Mouse (Mus musculus): ENCODE data around the gene Hspb8. TPM values are rescaled to one million over a fixed set of nuclear protein-coding genes. Genes with fewer than 3 reads are reported as not detected.
"Not testable (repeated sequence)": the region's sequence is repeated elsewhere in the genome, so short reads cannot be mapped to it uniquely, and the experiment has no call there.

Gene Hspb8
- polyA plus RNA-seq, 1 experiment from 2014 or later = 8.9 TPM

DNA sequence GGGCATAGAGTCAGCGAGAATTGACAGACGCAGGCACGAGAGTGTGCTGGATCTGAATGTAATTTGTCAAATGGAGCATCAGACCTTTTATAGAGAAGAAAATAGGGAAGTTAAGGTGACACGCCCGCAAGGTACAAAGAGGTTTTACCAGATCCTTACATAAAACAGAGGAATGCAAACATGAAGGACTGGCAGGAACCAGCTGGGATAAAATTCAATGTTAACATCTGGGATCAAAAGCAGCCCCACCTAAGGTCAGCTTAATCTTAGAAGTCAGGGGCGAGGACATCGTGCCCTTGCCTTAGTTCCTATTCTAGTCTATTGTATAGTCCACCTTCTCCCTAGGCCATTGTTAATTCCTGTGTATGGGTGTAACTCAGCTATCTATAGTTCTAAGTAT is 40.0 kb downstream of the Hspb8 start:
- peaks cover 11% of the 10 kb centered on the region for H3K4me1 ChIP-seq
- not testable (repeated sequence) for ATAC-seq (ENCODE audit: low FRiP score); H3K9ac ChIP-seq (replicated peaks); H3K4me3 ChIP-seq (replicated peaks); H3K36me3 ChIP-seq; H3K9me3 ChIP-seq (replicated peaks); H3K27me3 ChIP-seq (replicated peaks); H3K27ac ChIP-seq (replicated peaks); H3K4me2 ChIP-seq
- 92% methylated on average over 7 of the region's 7 CpGs for WGBS

DNA sequence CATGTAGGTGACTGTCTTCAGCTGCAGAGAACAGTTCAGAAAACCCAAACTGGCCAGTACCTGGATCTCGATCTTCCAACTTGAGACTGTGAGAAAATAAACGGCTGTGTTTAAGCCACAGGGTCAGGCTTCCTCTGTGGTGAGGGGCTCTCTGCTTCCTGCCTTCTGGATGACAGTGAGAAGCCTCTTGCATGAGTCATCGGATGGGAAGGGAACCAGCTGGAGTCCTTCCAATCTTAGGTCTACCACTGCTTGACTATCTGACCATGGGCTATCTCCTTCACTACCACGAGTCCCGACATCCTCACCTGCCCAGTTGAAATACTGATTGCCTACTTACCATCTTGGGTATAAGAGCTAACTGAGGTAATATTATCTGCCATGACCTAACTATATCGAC is 40.9 kb downstream of the Hspb8 start:
- Histone ChIP-seq H3K27ac (replicated peaks) (no peak overlapping the region), H3K36me3 (no peaks in the 10 kb centered on the region), H3K4me2 (no peak overlapping the region), H3K27me3 (replicated peaks) (no peaks in the 10 kb centered on the region), H3K4me1 (peaks cover 11% of the 10 kb centered on the region), H3K9me3 (replicated peaks) (no peaks in the 10 kb centered on the region), H3K9ac (replicated peaks) (no peak overlapping the region), H3K4me3 (replicated peaks) (no peak overlapping the region)
- WGBS = 86% methylated on average over 6 of the region's 6 CpGs
- no peak for ATAC-seq (ENCODE audit: low FRiP score)

DNA sequence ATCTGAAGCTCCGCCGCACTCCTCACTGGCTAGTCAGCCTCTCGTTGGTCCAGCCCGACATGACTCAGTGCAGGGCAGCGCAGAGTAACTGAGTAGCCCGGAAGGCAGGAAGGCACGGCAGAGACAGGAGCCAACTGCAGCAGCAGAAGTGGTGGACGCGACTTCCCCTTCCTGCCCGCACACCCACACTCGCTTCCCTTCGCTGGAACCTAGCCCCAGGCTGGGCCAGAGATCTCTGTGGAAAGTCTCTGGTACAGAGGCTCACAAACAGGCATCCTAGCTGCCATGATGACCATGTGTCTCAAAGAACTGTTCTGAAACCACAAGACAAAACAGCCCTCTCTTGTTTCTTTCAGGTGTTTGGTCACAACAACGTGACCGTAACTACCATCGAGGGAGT is 41.4 kb downstream of the Hspb8 start:
- H3K9me3 ChIP-seq (replicated peaks) = no peaks in the 10 kb centered on the region
- WGBS = 82% methylated on average over 15 of the region's 15 CpGs
- ATAC-seq (ENCODE audit: low FRiP score) = no peak

GRCm38 (mm10) chr5:116380384-116380783 is 42.3 kb downstream of the Hspb8 start:
- H3K9ac ChIP-seq (replicated peaks) = no peak overlapping the region
- no peak overlapping the region for H3K4me2 ChIP-seq
- H3K27ac ChIP-seq (replicated peaks) = peak overlapping the region; percentile 58; the same call in 1 of the 2 replicates
- no peaks in the 10 kb centered on the region for H3K9me3 ChIP-seq (replicated peaks)
- no peak for ATAC-seq (ENCODE audit: low FRiP score)
- peaks cover 11% of the 10 kb centered on the region for H3K4me1 ChIP-seq
- WGBS = 79% methylated on average over 7 of the region's 7 CpGs
- H3K4me3 ChIP-seq (replicated peaks) = no peak overlapping the region
- H3K36me3 ChIP-seq = no peaks in the 10 kb centered on the region
- no peaks in the 10 kb centered on the region for H3K27me3 ChIP-seq (replicated peaks)

More for the DNA sequence above, 41.4 kb downstream of the Hspb8 start:
- Histone ChIP-seq H3K4me2 (no peak overlapping the region), H3K36me3 (no peaks in the 10 kb centered on the region), H3K9ac (replicated peaks) (no peak overlapping the region), H3K4me1 (peaks cover 11% of the 10 kb centered on the region), H3K4me3 (replicated peaks) (no peak overlapping the region), H3K27ac (replicated peaks) (no peak overlapping the region), H3K27me3 (replicated peaks) (no peaks in the 10 kb centered on the region)

GRCm38 (mm10) chr5:116378872-116379271 is 43.8 kb downstream of the Hspb8 start:
- H3K27me3 ChIP-seq (replicated peaks) = no peaks in the 10 kb centered on the region
- no peak overlapping the region for H3K4me2 ChIP-seq
- no peak overlapping the region for H3K9ac ChIP-seq (replicated peaks)
- no peak for ATAC-seq (ENCODE audit: low FRiP score)
- H3K36me3 ChIP-seq = no peaks in the 10 kb centered on the region
- H3K4me1 ChIP-seq = peaks cover 11% of the 10 kb centered on the region
- WGBS = 64% methylated on average over 5 of the region's 5 CpGs
- 0 out of 2 replicates have a peak overlapping the region, but pooled peaks have one; percentile 45 for H3K27ac ChIP-seq (replicated peaks)
- no peak overlapping the region for H3K4me3 ChIP-seq (replicated peaks)
- no peaks in the 10 kb centered on the region for H3K9me3 ChIP-seq (replicated peaks)

DNA sequence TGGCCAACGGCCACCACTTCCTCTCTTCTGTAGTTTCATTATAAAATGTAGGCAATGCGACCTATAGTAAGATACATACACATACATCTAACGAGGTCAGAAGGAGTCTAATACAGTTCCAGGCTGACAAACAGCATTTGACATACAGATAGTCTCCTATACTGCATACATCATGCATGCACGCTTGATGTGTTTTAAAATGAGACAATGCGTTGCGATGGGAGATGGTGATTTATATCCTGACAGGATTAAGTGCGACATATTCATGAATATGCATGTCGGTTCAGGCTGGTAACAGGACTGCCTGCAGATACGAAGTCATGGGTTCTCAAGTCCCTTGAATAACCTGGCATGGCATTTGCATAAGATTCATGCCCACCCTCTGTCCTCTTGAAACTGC is 54.7 kb downstream of the Hspb8 start:
- no peak; the same call in 1 of the 2 replicates for ATAC-seq (ENCODE audit: low FRiP score)
- H3K9ac ChIP-seq (replicated peaks) = no peak overlapping the region
- H3K27ac ChIP-seq (replicated peaks) = peak overlapping the region; percentile 7; the same call in 1 of the 2 replicates
- peaks cover 13% of the 10 kb centered on the region for H3K4me1 ChIP-seq
- H3K9me3 ChIP-seq (replicated peaks) = no peaks in the 10 kb centered on the region
- WGBS = 29% methylated on average over 9 of the region's 9 CpGs
- H3K27me3 ChIP-seq (replicated peaks) = no peaks in the 10 kb centered on the region
- H3K4me3 ChIP-seq (replicated peaks) = no peak overlapping the region
- H3K36me3 ChIP-seq = no peaks in the 10 kb centered on the region
- no peak overlapping the region for H3K4me2 ChIP-seq

DNA sequence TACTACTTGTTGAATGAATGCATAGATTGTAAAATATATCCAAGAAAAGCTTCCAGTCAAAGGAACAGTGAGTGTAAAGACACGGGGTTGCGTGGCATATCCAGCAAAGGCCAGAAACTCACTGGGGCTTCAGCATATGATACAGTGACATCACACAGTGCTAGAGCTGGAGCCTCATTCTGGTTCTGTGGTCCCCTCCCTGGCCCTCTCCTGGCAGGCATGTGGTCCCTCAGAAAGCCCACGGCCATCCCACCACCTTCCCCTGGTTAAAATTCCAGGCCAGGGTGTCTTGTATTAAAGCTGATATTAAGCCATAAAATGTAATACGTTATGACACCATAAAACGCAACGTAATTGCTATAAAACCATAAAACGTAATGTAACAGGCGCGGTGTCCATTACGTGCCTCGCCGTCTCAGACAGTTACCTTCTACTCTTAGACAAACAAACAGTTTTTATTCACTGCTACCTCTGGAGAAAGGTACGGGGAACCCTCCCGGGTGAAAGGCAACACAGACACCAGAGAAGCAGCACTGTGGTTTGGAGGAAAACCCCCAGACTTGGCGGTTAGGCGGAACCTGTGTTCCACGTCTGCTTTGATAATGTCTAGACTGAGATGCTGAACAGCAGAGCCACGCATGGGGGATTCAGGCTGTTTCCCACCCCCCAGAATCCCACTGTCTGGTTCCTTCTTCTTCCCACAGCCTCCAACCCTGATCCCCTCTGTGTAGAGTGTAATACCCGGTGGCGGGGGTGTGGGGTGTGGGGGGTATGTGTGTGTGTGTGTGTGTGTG is 55.6 kb downstream of the Hspb8 start:
- peak overlapping the region; percentile 7; the same call in 1 of the 2 replicates for H3K27ac ChIP-seq (replicated peaks)
- H3K4me2 ChIP-seq = no peak overlapping the region
- H3K4me3 ChIP-seq (replicated peaks) = no peak overlapping the region
- WGBS = 35% methylated on average over 20 of the region's 20 CpGs
- peaks cover 13% of the 10 kb centered on the region for H3K4me1 ChIP-seq
- H3K9ac ChIP-seq (replicated peaks) = no peak overlapping the region
- H3K27me3 ChIP-seq (replicated peaks) = no peaks in the 10 kb centered on the region
- ATAC-seq (ENCODE audit: low FRiP score) = peak; percentile 41; the same call in 1 of the 2 replicates
- H3K9me3 ChIP-seq (replicated peaks) = no peaks in the 10 kb centered on the region
- H3K36me3 ChIP-seq = no peaks in the 10 kb centered on the region

DNA sequence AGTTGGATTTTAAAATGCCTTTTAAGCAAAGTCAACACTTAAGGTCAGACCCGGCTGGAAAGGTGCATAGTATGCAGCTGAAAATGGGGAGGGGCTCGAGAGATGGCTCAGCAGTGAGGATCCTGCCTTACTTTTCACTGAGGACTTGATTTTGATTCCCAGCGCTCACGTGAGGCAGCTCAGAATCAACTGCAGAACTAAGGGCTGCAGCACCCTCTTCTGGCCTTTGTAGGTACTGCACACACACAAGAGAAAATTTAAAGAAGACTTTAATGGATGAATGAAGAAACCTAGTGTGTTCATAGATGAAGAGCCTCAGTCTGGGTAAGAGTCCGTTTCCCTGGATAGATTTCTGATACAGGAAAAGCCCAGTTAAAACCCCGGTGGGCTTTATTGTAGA is 61.3 kb downstream of the Hspb8 start:
- Histone ChIP-seq H3K36me3 (no peaks in the 10 kb centered on the region), H3K27me3 (replicated peaks) (no peaks in the 10 kb centered on the region), H3K4me2 (no peak overlapping the region), H3K9ac (replicated peaks) (no peak overlapping the region), H3K9me3 (replicated peaks) (no peaks in the 10 kb centered on the region), H3K4me1 (no peaks in the 10 kb centered on the region), H3K4me3 (replicated peaks) (no peak overlapping the region), H3K27ac (replicated peaks) (no peak overlapping the region)
- ATAC-seq (ENCODE audit: low FRiP score) = no peak
- WGBS = 76% methylated on average over 6 of the region's 6 CpGs

GRCm38 (mm10) chr5:116360751-116361150 is 61.9 kb downstream of the Hspb8 start:
- Histone ChIP-seq H3K4me1 (no peaks in the 10 kb centered on the region), H3K27me3 (replicated peaks) (no peaks in the 10 kb centered on the region), H3K9ac (replicated peaks) (no peak overlapping the region), H3K4me3 (replicated peaks) (no peak overlapping the region), H3K27ac (replicated peaks) (no peak overlapping the region), H3K4me2 (no peak overlapping the region), H3K36me3 (no peaks in the 10 kb centered on the region), H3K9me3 (replicated peaks) (no peaks in the 10 kb centered on the region)
- 63% methylated on average over 4 of the region's 4 CpGs for WGBS
- ATAC-seq (ENCODE audit: low FRiP score) = no peak

Other genes with a start within 250 kb of the Hspb8 start
- gene Ccdc60, start 133.9 kb downstream of the Hspb8 start, polyA plus RNA-seq (2015; fragmentation: Nextera tagmentation; extraction: Ambion mirVana) = 1.3 and 1.4 TPM in 2 replicates
- gene Srrm4, start 169.0 kb upstream of the Hspb8 start, polyA plus RNA-seq (2015; fragmentation: Nextera tagmentation; extraction: Ambion mirVana) = 12.3 and 15.6 TPM in 2 replicates

Measured in neural tube, embryonic 15.5 days (tissue).